Mouse (Mus musculus) limb, embryonic 14.5 days (tissue): Measurements from ENCODE around the gene Acyp1. TPM values are rescaled to one million over a fixed set of nuclear protein-coding genes. Genes with fewer than 3 reads are reported as not detected.
A peak's percentile ranks its signal among the peaks of the same experiment; 100 is the strongest.
"Not testable (repeated sequence)": the region's sequence is repeated elsewhere in the genome, so short reads cannot be mapped to it uniquely, and the experiment has no call there.

Experiments
- ATAC-seq: fragments of 200-750 bp; cut with Nextera tagmentation; 2 replicates; pipeline ENCODE4 v1.8.0; 2017; ENCODE audit warnings: low read depth, moderate number of reproducible peaks, moderate TSS enrichment; ENCODE audit not compliant: low FRiP score
- DNase-seq: peaks from one replicate; pipeline ENCODE4 v3.0.0-alpha.2; 2015; ENCODE audit warnings: low spot score
- H3K27ac ChIP-seq: fragments of 300-500 bp; sonication (generic); replicated peaks from 2 replicates; pipeline ENCODE4 v1.5.1; 2014; ENCODE audit warnings: low read depth, mild to moderate bottlenecking, low read length, moderate library complexity, mixed read lengths
- H3K27me3 ChIP-seq: fragments of 300-500 bp; sonication (generic); 2 replicates; pipeline ENCODE4 v1.6.1; 2014; ENCODE audit warnings: low read length, mixed read lengths; ENCODE audit not compliant: control insufficient read depth, insufficient read depth
- H3K36me3 ChIP-seq: fragments of 300-500 bp; sonication (generic); 2 replicates; pipeline ENCODE4 v1.6.1; 2014; ENCODE audit warnings: mild to moderate bottlenecking, low read length, moderate library complexity, mixed read lengths; ENCODE audit not compliant: control insufficient read depth, insufficient read depth
- H3K4me1 ChIP-seq: fragments of 300-500 bp; sonication (generic); 2 replicates; pipeline ENCODE4 v1.6.1; 2014; ENCODE audit warnings: antibody characterized with exemption, low read length, mixed read lengths; ENCODE audit not compliant: control insufficient read depth, insufficient read depth
- H3K4me2 ChIP-seq: fragments of 300-500 bp; sonication (generic); replicated peaks from 2 replicates; pipeline ENCODE4 v1.6.1; 2014; ENCODE audit warnings: low read depth, mild to moderate bottlenecking, low read length, moderate library complexity; ENCODE audit not compliant: severe bottlenecking
- H3K4me3 ChIP-seq: fragments of 300-500 bp; sonication (generic); replicated peaks from 2 replicates; pipeline ENCODE4 v1.5.1; 2014; ENCODE audit warnings: low read length
- H3K9ac ChIP-seq: fragments of 300-500 bp; sonication (generic); 2 replicates; pipeline ENCODE4 v1.6.1; 2014; ENCODE audit warnings: mild to moderate bottlenecking, low read depth, low read length, moderate library complexity; ENCODE audit not compliant: severe bottlenecking
- H3K9me3 ChIP-seq: fragments of 300-500 bp; sonication (generic); 2 replicates; pipeline ENCODE4 v1.6.1; 2016; ENCODE audit warnings: low read length; ENCODE audit not compliant: control insufficient read depth
- POLR2A ChIP-seq: fragments of 200-500 bp; IDR thresholded peaks from 2 replicates; pipeline ENCODE4 v1.8.0; 2012; ENCODE audit warnings: inconsistent platforms, mild to moderate bottlenecking, moderate library complexity, borderline replicate concordance; ENCODE audit not compliant: insufficient read depth, insufficient read length; ENCODE audit errors: extremely low read depth
- WGBS: fragments of 180-500 bp; shearing (Covaris S2); extraction: QIAGEN DNeasy Blood & Tissue Kit; methylation state at CpG from one replicate; pipeline ENCODE4 v1.1.7; 2014; 5-methylcytosine and 5-hydroxymethylcytosine counted together
- polyA plus RNA-seq, 2 experiments: library from polyadenylated mRNA; depleted of rRNA in 1 of 2; stranded (reverse) in 1 of 2; unstranded in 1 of 2; fragments of >200 nt; fragmentation: Nextera tagmentation in 1 of 2; extraction: Ambion mirVana in 1 of 2; gene quantifications; 2 replicates each; pipeline versions ENCODE4 v1.2.1 to v1.2.3; 2012 to 2014

Acyp1 gene
- polyA plus RNA-seq, 2 experiments: 32.3 to 40.6 TPM

GRCm38 (mm10) chr12:85289157-85290000 is 1.1 kb upstream of the Acyp1 start:
- peak overlapping the region; percentile 58; the same call in 1 of the 2 replicates for H3K9ac ChIP-seq
- 0 out of 2 replicates have a peak, but pooled peaks have one; percentile 28 for ATAC-seq
- 36% methylated on average over 24 of the region's 24 CpGs for WGBS
- H3K4me3 ChIP-seq: peak overlapping the region; percentile 41
- peak; percentile 71 for DNase-seq
- H3K27ac ChIP-seq: peak overlapping the region; percentile 78
- peaks cover 6% of the 10 kb centered on the region for H3K9me3 ChIP-seq
- TF ChIP-seq POLR2A: no peak
- H3K36me3 ChIP-seq: no peaks in the 10 kb centered on the region
- H3K4me1 ChIP-seq: peaks cover 5% of the 10 kb centered on the region; the same call in 1 of the 2 replicates
- peak overlapping the region; percentile 61 for H3K4me2 ChIP-seq
- no peaks in the 10 kb centered on the region for H3K27me3 ChIP-seq

- H3K36me3 ChIP-seq: no peaks in the 10 kb centered on the region
- TF ChIP-seq POLR2A: 0 out of 2 replicates have a peak, but pooled peaks have one; percentile 1
- peak within 1 kb of the TSS; percentile 58 for H3K9ac ChIP-seq
- peak; percentile 90 for ATAC-seq
- H3K27ac ChIP-seq: peak within 1 kb of the TSS; percentile 78
- H3K27me3 ChIP-seq: no peaks in the 10 kb centered on the region
- peak within 1 kb of the TSS; percentile 41 for H3K4me3 ChIP-seq
- peak; percentile 96 for DNase-seq
- peak within 1 kb of the TSS; percentile 61 for H3K4me2 ChIP-seq
- peaks cover 5% of the 10 kb centered on the region; the same call in 1 of the 2 replicates for H3K4me1 ChIP-seq
- H3K9me3 ChIP-seq: no peaks in the 10 kb centered on the region
- 3% methylated on average over 30 of the region's 31 CpGs for WGBS
These were observed 383 bp upstream of the Acyp1 start, which contains the start of gene Zc2hc1c for GRCm38 (mm10) chr12:85288486-85289156. Gene Zc2hc1c, plus strand, starts transcription at chr12:85288591.

- ATAC-seq: no peak
- H3K4me1 ChIP-seq: peaks cover 5% of the 10 kb centered on the region; the same call in 1 of the 2 replicates
These were observed 1.3 kb downstream of the Acyp1 start for GRCm38 (mm10) chr12:85286941-85287340.

GRCm38 (mm10) chr12:85284996-85285395 is 3.2 kb downstream of the Acyp1 start:
- no peak overlapping the region for H3K4me3 ChIP-seq
- no peaks in the 10 kb centered on the region for H3K36me3 ChIP-seq
- DNase-seq (no peak), ATAC-seq (no peak)
- no peak overlapping the region for H3K4me2 ChIP-seq
- 93% methylated on average over 4 of the region's 4 CpGs for WGBS
- TF ChIP-seq POLR2A: no peak
- H3K9me3 ChIP-seq: no peaks in the 10 kb centered on the region
- no peaks in the 10 kb centered on the region for H3K27me3 ChIP-seq
- H3K27ac ChIP-seq: no peak overlapping the region
- H3K4me1 ChIP-seq: peaks cover 5% of the 10 kb centered on the region; the same call in 1 of the 2 replicates
- no peak overlapping the region for H3K9ac ChIP-seq

More at GRCm38 (mm10) chr12:85286941-85287340, 1.3 kb downstream of the Acyp1 start:
- H3K4me2 ChIP-seq: no peak overlapping the region
- 34% methylated on average over 4 of the region's 5 CpGs for WGBS
- no peaks in the 10 kb centered on the region for H3K9me3 ChIP-seq
- H3K27me3 ChIP-seq: no peaks in the 10 kb centered on the region
- H3K36me3 ChIP-seq: no peaks in the 10 kb centered on the region
- H3K4me3 ChIP-seq: no peak overlapping the region
- no peak for TF ChIP-seq POLR2A
- DNase-seq: no peak
- H3K9ac ChIP-seq: no peak overlapping the region
- H3K27ac ChIP-seq: no peak overlapping the region

- DNase-seq: no peak
- no peak overlapping the region for H3K27ac ChIP-seq
- 74% methylated on average over 8 of the region's 8 CpGs for WGBS
- H3K36me3 ChIP-seq: no peaks in the 10 kb centered on the region
- H3K4me1 ChIP-seq: peaks cover 9% of the 10 kb centered on the region
- ATAC-seq: no peak
- H3K9me3 ChIP-seq: no peaks in the 10 kb centered on the region
- H3K4me2 ChIP-seq: no peak overlapping the region
- no peak for TF ChIP-seq POLR2A
- H3K27me3 ChIP-seq: no peaks in the 10 kb centered on the region
- H3K4me3 ChIP-seq: no peak overlapping the region
- H3K9ac ChIP-seq: no peak overlapping the region
These were observed 3.9 kb downstream of the Acyp1 start for GRCm38 (mm10) chr12:85284331-85284730.

- not testable (repeated sequence) for H3K4me2 ChIP-seq
- WGBS: 97% methylated on average over 1 of the region's 4 CpGs
These were observed 6.5 kb downstream of the Acyp1 start for GRCm38 (mm10) chr12:85281756-85282155.

More at GRCm38 (mm10) chr12:85281756-85282155, 6.5 kb downstream of the Acyp1 start:
- not testable (repeated sequence) for ATAC-seq, H3K9me3 ChIP-seq, H3K4me1 ChIP-seq, H3K27ac ChIP-seq, H3K27me3 ChIP-seq, H3K4me3 ChIP-seq, H3K9ac ChIP-seq, H3K36me3 ChIP-seq, DNase-seq
